Mouse (Mus musculus): ENCODE measurements at regions not wholly inside any gene's neighbourhood (a gene's known extent, or its start where the extent isn't known, plus 50 kb on each side); places are given as distances from the start of the nearest gene placed in this dataset.

DNA sequence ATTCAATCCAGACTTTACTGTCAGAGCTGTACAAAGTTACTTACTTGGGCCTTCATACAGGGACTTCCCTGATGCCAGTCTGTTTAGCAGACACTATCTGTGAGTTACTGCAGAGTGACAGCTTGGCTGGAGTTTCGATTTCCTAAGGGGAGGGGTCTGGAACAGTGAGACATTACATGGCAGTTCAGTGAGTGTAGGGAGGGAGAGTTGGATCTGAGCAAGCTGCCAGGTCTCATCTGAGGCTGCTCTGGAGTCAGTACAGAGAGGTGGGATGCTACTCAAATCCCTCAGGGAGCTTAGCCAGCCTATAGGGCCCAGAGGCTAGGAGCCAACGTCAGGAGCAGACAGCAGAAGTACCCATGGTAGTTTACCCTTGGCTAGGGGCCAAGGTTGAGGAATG is 1329.8 kb upstream of the Nr2f1 start:
- Histone ChIP-seq H3K4me1 (no peaks in the 10 kb centered on the region), H3K27ac (no peak overlapping the region), H3K27me3 (no peaks in the 10 kb centered on the region), H3K9ac (no peak overlapping the region), H3K4me2 (replicated peaks) (no peak overlapping the region), H3K9me3 (no peaks in the 10 kb centered on the region), H3K36me3 (no peaks in the 10 kb centered on the region), H3K4me3 (no peak overlapping the region)
- whole genome bisulfite sequencing, result 63% methylated on average over 2 of the region's 2 CpGs
- ATAC-seq (ENCODE audit: insufficient number of reproducible peaks, insufficient read depth, low FRiP score, low TSS enrichment), result 0 out of 2 replicates have a peak, but pooled peaks have one; percentile 6

DNA sequence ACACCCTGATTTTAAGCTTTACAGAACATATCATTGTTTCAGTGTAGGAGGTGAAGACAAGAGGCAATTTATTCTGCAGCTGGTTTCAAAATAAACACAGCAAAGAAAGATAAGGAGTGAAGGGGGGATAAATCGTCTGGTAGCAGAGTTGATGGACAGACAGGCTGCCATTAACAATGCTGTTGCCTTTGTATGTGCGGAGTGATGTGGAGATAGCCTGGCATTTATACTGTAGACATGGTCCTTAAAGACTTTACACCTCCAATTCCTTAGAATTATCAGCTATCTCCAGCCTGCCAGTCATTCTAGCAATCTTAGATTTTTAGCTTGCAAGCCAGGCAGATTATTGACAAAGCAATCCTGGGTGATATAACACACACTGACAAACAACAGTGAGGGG is 1332.5 kb upstream of the Arrdc3 start:
- no peak for ATAC-seq (ENCODE audit: insufficient number of reproducible peaks, insufficient read depth, low FRiP score, low TSS enrichment)
- Histone ChIP-seq H3K27me3 (no peaks in the 10 kb centered on the region), H3K4me3 (no peak overlapping the region), H3K4me2 (replicated peaks) (no peak overlapping the region), H3K9ac (no peak overlapping the region), H3K9me3 (no peaks in the 10 kb centered on the region), H3K27ac (no peak overlapping the region), H3K4me1 (no peaks in the 10 kb centered on the region), H3K36me3 (no peaks in the 10 kb centered on the region)
- WGBS, result 29% methylated on average over 2 of the region's 2 CpGs

DNA sequence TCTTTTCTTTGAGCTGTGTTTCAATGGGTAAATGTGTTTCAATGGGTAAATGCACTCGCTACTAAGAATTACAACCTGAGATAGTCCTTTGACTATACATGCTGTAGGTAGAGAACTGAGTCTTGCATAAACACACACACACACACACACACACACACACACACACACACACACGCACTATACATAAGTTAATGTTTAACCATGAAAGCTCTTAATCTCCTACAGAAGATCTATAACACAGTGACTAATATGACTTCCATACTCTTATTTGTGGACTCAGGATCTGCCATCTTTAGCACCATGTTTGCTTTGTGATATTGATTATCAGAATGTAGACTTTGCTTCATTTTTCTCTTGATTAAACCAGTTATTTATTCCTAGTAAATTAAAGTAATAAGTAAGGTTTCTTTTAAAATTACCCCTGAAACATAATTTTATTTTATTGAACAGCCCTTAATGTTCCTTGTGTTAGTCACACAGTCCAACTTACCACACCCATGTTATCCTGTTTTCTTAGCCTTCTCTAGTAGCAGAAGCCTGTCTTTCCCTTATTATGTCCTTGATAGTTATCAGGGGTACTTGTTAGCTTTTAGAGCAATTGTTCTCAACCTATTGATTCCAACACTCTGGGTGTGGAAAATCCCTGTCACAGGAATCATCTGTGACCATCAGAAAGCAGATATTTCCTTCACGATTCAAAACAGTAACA is 1327.5 kb upstream of the Arrdc3 start:
- 90% methylated on average over 3 of the region's 3 CpGs for WGBS
- Histone ChIP-seq H3K4me3 (no peak overlapping the region), H3K4me2 (replicated peaks) (no peak overlapping the region), H3K36me3 (no peaks in the 10 kb centered on the region), H3K4me1 (no peaks in the 10 kb centered on the region), H3K27me3 (no peaks in the 10 kb centered on the region), H3K9me3 (no peaks in the 10 kb centered on the region), H3K9ac (no peak overlapping the region), H3K27ac (no peak overlapping the region)
- no peak for ATAC-seq (ENCODE audit: insufficient number of reproducible peaks, insufficient read depth, low FRiP score, low TSS enrichment)

Measured in embryonic facial prominence, embryonic 12.5 days (tissue).